Mouse (Mus musculus) heart, embryonic 14.5 days (tissue): Measurements from ENCODE around the gene Gpr62. TPM values are rescaled to one million over a fixed set of nuclear protein-coding genes. Genes with fewer than 3 reads are reported as not detected.

Source experiments
- ATAC-seq: fragments of 200-750 bp; cut with Nextera tagmentation; 2 replicates; pipeline ENCODE4 v1.8.0; 2017; ENCODE audit warnings: low read depth, moderate TSS enrichment; ENCODE audit not compliant: insufficient number of reproducible peaks, insufficient read depth, low FRiP score
- H3K27ac ChIP-seq, 2 experiments: fragments of 200-500 bp in 1 of 2; fragments of 300-500 bp in 1 of 2; sonication (generic) in 1 of 2; replicated peaks in 1 of 2; 2 replicates each; pipeline ENCODE4 v1.5.1; 2012 to 2014; ENCODE audit warnings: low read depth in 2 of 2, low read length in 2 of 2, control low read depth in 1 of 2, mild to moderate bottlenecking in 1 of 2, mixed read lengths in 1 of 2; ENCODE audit not compliant: control insufficient read depth in 1 of 2, insufficient read depth in 1 of 2
- H3K27me3 ChIP-seq: fragments of 300-500 bp; sonication (generic); 2 replicates; pipeline ENCODE4 v1.6.1; 2014; ENCODE audit warnings: mild to moderate bottlenecking, low read length, control low read depth; ENCODE audit not compliant: control insufficient read depth, insufficient read depth
- H3K36me3 ChIP-seq: fragments of 300-500 bp; sonication (generic); 2 replicates; pipeline ENCODE4 v1.6.1; 2014; ENCODE audit warnings: mild to moderate bottlenecking, control low read depth, low read length, mixed read lengths; ENCODE audit not compliant: control insufficient read depth, insufficient read depth
- H3K4me1 ChIP-seq, 2 experiments: fragments of 200-500 bp in 1 of 2; fragments of 300-500 bp in 1 of 2; sonication (generic) in 1 of 2; 2 replicates each; pipeline ENCODE4 v1.6.1; 2012 to 2014; ENCODE audit warnings: low read length in 2 of 2, control low read depth in 1 of 2, mixed read lengths in 1 of 2; ENCODE audit not compliant: control insufficient read depth in 2 of 2, insufficient read depth in 2 of 2
- H3K4me2 ChIP-seq: fragments of 300-500 bp; sonication (generic); 2 replicates; pipeline ENCODE4 v1.6.1; 2014; ENCODE audit warnings: mild to moderate bottlenecking, low read length
- H3K4me3 ChIP-seq, 2 experiments: fragments of 200-500 bp in 1 of 2; fragments of 300-500 bp in 1 of 2; sonication (generic) in 1 of 2; 2 replicates each; pipeline ENCODE4 v1.5.1; 2012 to 2014; ENCODE audit warnings: low read length in 2 of 2, mild to moderate bottlenecking in 2 of 2, control low read depth in 1 of 2, low read depth in 1 of 2, moderate library complexity in 1 of 2; ENCODE audit not compliant: control insufficient read depth in 1 of 2, insufficient read depth in 1 of 2
- H3K9ac ChIP-seq: fragments of 300-500 bp; sonication (generic); 2 replicates; pipeline ENCODE4 v1.6.1; 2014; ENCODE audit warnings: mild to moderate bottlenecking, low read length
- H3K9me3 ChIP-seq: fragments of 300-500 bp; sonication (generic); 2 replicates; pipeline ENCODE4 v1.6.1; 2016; ENCODE audit warnings: low read length, control low read depth; ENCODE audit not compliant: control insufficient read depth
- WGBS: fragments of 180-500 bp; shearing (Covaris S2); extraction: QIAGEN DNeasy Blood & Tissue Kit; methylation state at CpG from one replicate; pipeline ENCODE4 v1.1.7; 2014; 5-methylcytosine and 5-hydroxymethylcytosine counted together
- polyA plus RNA-seq: library from polyadenylated mRNA; unstranded; fragments of >200 nt; fragmentation: Nextera tagmentation; extraction: Ambion mirVana; gene quantifications from 2 replicates; pipeline ENCODE4 v1.2.1, GENCODE M21; 2014

Gpr62 gene
- polyA plus RNA-seq, 1 experiment from 2014 or later = 0.46 TPM

GRCm38 (mm10) chr9:106480541-106480940 lies 14.8 kb upstream of the Gpr62 start:
- Histone ChIP-seq H3K36me3 (peaks cover 55% of the 10 kb centered on the region), H3K4me3 (no peak overlapping the region), H3K4me2 (no peak overlapping the region), H3K4me1 (peaks cover 15 to 20% of the 10 kb centered on the region in 2 experiments), H3K9me3 (no peaks in the 10 kb centered on the region), H3K9ac (no peak overlapping the region), H3K27me3 (no peaks in the 10 kb centered on the region), H3K27ac (no peak overlapping the region)
- WGBS = 91% methylated on average over 7 of the region's 7 CpGs
- ATAC-seq = no peak

DNA sequence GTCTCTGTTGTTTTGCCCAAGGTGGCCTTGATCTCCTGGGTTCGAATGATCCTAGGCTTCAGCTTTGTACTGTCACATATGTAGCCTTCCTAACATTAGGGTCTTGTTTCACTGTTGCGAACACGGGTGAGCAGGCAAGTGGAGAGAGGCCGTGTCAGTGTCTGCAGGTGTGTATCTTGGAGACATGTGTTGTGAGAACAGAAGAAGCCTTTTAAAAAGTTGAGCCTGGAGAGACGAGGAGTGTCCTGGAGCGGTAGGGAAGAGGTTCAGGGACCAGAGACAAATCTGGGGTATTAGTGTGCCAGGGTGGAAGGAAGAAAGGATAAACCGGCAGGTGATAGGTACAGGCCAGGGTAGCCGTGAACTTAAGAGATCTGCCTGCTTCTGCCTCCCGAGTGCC lies 12.4 kb upstream of the Gpr62 start:
- no peaks in the 10 kb centered on the region for H3K27me3 ChIP-seq
- no peak for ATAC-seq
- WGBS = 70% methylated on average over 9 of the region's 9 CpGs
- H3K9me3 ChIP-seq = no peaks in the 10 kb centered on the region
- peaks cover 18 to 24% of the 10 kb centered on the region in 2 experiments for H3K4me1 ChIP-seq
- H3K9ac ChIP-seq = peak overlapping the region; percentile 70
- peaks cover 31% of the 10 kb centered on the region for H3K36me3 ChIP-seq
- peak overlapping the region; percentile 47 to 65 for H3K4me3 ChIP-seq
- H3K27ac ChIP-seq = no peak overlapping the region
- peak overlapping the region; percentile 85 for H3K4me2 ChIP-seq

DNA sequence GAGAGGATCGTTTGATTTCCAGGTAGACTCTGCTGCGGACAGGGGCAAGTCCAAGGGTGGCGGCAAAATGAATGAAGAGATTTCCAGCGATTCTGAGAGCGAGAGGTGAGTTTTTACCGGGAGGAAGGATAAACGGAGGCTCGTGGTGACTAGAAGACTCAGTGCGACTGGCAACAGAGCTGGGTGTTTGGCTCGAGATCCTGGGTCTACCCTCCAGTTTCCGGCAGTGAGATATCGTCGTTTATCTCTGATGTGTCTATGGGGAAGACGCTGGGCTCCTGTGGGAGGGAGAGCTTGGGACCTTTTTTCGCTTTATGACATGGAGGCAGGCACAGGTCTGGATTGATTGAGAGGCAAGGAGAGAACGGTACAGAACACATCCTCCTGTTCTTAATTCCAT lies 11.9 kb upstream of the Gpr62 start:
- ATAC-seq = no peak
- Histone ChIP-seq H3K9me3 (no peaks in the 10 kb centered on the region), H3K4me1 (peaks cover 18 to 24% of the 10 kb centered on the region in 2 experiments), H3K4me2 (peak overlapping the region; percentile 85), H3K9ac (peak overlapping the region; percentile 70), H3K4me3 (peak overlapping the region; percentile 47 to 65), H3K36me3 (peaks cover 26% of the 10 kb centered on the region), H3K27ac (no peak overlapping the region), H3K27me3 (no peaks in the 10 kb centered on the region)
- 3% methylated on average over 16 of the region's 16 CpGs for whole genome bisulfite sequencing

DNA sequence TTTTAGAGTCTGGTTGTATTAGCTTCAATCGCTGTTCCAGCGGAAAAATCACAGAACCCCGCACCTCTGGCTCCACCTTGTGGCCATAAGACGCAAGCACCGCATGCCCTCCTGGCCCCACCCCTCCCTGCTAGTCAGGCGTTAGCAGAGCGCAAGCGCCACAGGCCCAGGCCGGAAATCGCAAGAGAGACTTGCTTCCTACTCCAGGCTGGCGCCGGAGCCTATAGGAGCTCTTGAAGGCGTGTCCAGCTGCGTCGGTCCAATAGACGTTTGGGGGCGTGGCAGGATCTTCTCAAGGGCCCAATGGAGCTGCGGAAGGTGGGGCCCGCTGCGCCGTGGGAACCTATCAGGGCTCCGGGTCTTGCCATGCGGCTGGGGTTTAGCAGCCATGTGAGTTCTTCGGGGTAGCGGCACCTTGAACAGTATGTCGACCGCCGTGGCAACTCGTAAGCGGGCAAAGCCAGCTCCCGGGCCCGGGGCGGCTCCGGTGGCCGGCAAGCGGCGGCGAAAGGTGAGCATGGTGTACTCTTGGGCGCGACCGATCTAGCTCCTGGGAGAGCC lies 11.3 kb upstream of the Gpr62 start, which contains the start of gene Parp3:
Gene Parp3, minus strand, starts transcription at position 26 of the 561 bp plus-strand sequence.
- Histone ChIP-seq H3K9me3 (no peaks in the 10 kb centered on the region), H3K36me3 (peaks cover 20% of the 10 kb centered on the region), H3K27me3 (no peaks in the 10 kb centered on the region), H3K4me3 (peak within 1 kb of the TSS; percentile 47 to 65), H3K9ac (peak within 1 kb of the TSS; percentile 70), H3K4me2 (peak within 1 kb of the TSS; percentile 85), H3K27ac (peak within 1 kb of the TSS; percentile 3 to 56), H3K4me1 (peaks cover 23 to 25% of the 10 kb centered on the region in 2 experiments)
- ATAC-seq = peak; percentile 95
- under 1% methylated on average over 41 of the region's 41 CpGs for WGBS

- Histone ChIP-seq H3K9ac (peak overlapping the region; percentile 49), H3K27ac (peak overlapping the region; percentile 3 to 56), H3K4me1 (peaks cover 29% of the 10 kb centered on the region in 2 experiments), H3K9me3 (no peaks in the 10 kb centered on the region), H3K36me3 (peaks cover 12% of the 10 kb centered on the region), H3K4me3 (peak overlapping the region; percentile 1 to 13; a peak in 2 of 4 replicates), H3K27me3 (no peaks in the 10 kb centered on the region), H3K4me2 (peak overlapping the region; percentile 45)
- 27% methylated on average over 16 of the region's 16 CpGs for WGBS
- peak; percentile 31 for ATAC-seq
Observed at GRCm38 (mm10) chr9:106476002-106476923, 10.5 kb upstream of the Gpr62 start.

- Histone ChIP-seq H3K4me2 (peak within 1 kb of the TSS; percentile 45), H3K4me1 (peaks cover 29% of the 10 kb centered on the region in 2 experiments), H3K4me3 (peak within 1 kb of the TSS; percentile 1 to 13; a peak in 2 of 4 replicates)
Observed at GRCm38 (mm10) chr9:106475663-106476001, 9.9 kb upstream of the Gpr62 start, which contains the start of gene Rrp9. TSS of gene Rrp9 (plus strand) at chr9:106475963.

GRCm38 (mm10) chr9:106475046-106475445 lies 9.3 kb upstream of the Gpr62 start:
- no peak for ATAC-seq
- H3K4me2 ChIP-seq = no peak overlapping the region
- H3K4me1 ChIP-seq = peaks cover 29% of the 10 kb centered on the region in 2 experiments
- H3K36me3 ChIP-seq = peaks cover under 1% of the 10 kb centered on the region; the same call in 1 of the 2 replicates
- 64% methylated on average over 7 of the region's 7 CpGs for WGBS
- no peaks in the 10 kb centered on the region for H3K27me3 ChIP-seq
- no peaks in the 10 kb centered on the region for H3K9me3 ChIP-seq
- H3K4me3 ChIP-seq = no peak overlapping the region
- no peak overlapping the region; the same call in 1 of the 2 replicates for H3K9ac ChIP-seq
- H3K27ac ChIP-seq = no peak overlapping the region

More at GRCm38 (mm10) chr9:106475663-106476001, 9.9 kb upstream of the Gpr62 start, which contains the start of gene Rrp9:
- Histone ChIP-seq H3K27me3 (no peaks in the 10 kb centered on the region), H3K9me3 (no peaks in the 10 kb centered on the region), H3K36me3 (peaks cover 6% of the 10 kb centered on the region), H3K27ac (peak within 1 kb of the TSS; percentile 3 to 56), H3K9ac (peak within 1 kb of the TSS; percentile 49)
- 90% methylated on average over 10 of the region's 10 CpGs for WGBS
- ATAC-seq = no peak
